Mouse (Mus musculus) ES-E14 (cell line): ENCODE measurements around the gene Glt28d2.

Experiments used
- MAFK ChIP-seq: IDR thresholded peaks from 2 replicates; pipeline ENCODE4 v1.6.1; 2014; ENCODE audit warnings: mild to moderate bottlenecking, low read depth, low read length, inconsistent platforms; ENCODE audit not compliant: insufficient read depth
- ZC3H11A ChIP-seq: IDR thresholded peaks from 2 replicates; pipeline ENCODE4 v1.6.1; 2012; ENCODE audit warnings: low read depth, mild to moderate bottlenecking, inconsistent platforms, low read length, borderline replicate concordance

DNA sequence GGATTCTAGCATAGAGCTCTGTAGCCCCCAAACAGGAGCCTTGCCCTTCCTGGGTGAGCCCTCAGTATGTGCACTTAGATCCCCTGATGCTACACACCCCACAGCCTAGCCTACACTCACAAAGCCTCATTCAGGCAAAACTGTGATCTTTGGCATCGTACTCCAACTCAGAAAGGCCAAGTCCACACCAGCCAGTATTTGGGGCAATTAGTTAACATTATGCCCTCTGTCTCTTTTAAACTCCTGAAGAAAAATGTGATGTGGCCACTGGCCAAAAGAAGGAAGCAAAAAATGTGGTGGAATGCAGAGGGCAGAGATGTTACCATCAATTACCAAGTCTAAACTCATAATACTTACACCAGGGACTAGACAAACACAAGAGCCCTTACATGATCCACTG, 55.5 kb downstream of the Glt28d2 start:
- no peak for TF ChIP-seq ZC3H11A
- TF ChIP-seq MAFK: no peak
